Mouse (Mus musculus) midbrain, embryonic 15.5 days (tissue): ENCODE measurements around the gene Bcar1. TPM values are rescaled to one million over a fixed set of nuclear protein-coding genes. Genes with fewer than 3 reads are reported as not detected.

Source experiments
- ATAC-seq: fragments of 200-750 bp; cut with Nextera tagmentation; replicated peaks from 2 replicates; pipeline ENCODE4 v1.8.0; 2017; ENCODE audit warnings: moderate TSS enrichment
- H3K27ac ChIP-seq: fragments of 300-500 bp; sonication (generic); 2 replicates; pipeline ENCODE4 v1.5.1; 2015; ENCODE audit warnings: mild to moderate bottlenecking, inconsistent platforms
- H3K27me3 ChIP-seq: fragments of 300-500 bp; sonication (generic); replicated peaks from 2 replicates; pipeline ENCODE4 v1.6.1; 2015; ENCODE audit warnings: inconsistent platforms
- H3K36me3 ChIP-seq: fragments of 300-500 bp; sonication (generic); replicated peaks from 2 replicates; pipeline ENCODE4 v1.6.1; 2015; ENCODE audit warnings: inconsistent platforms
- H3K4me1 ChIP-seq: fragments of 300-500 bp; sonication (generic); 2 replicates; pipeline ENCODE4 v1.6.1; 2015; ENCODE audit warnings: inconsistent platforms
- H3K4me2 ChIP-seq: fragments of 300-500 bp; sonication (generic); 2 replicates; pipeline ENCODE4 v1.6.1; 2015; ENCODE audit warnings: inconsistent platforms, mild to moderate bottlenecking, moderate library complexity
- H3K4me3 ChIP-seq: fragments of 300-500 bp; sonication (generic); 2 replicates; pipeline ENCODE4 v1.5.1; 2015; ENCODE audit warnings: mild to moderate bottlenecking, inconsistent platforms
- H3K9ac ChIP-seq: fragments of 300-500 bp; sonication (generic); 2 replicates; pipeline ENCODE4 v1.6.1; 2015; ENCODE audit warnings: mild to moderate bottlenecking, inconsistent platforms
- H3K9me3 ChIP-seq: fragments of 300-500 bp; sonication (generic); 2 replicates; pipeline ENCODE4 v1.6.1; 2016; ENCODE audit warnings: inconsistent platforms
- WGBS: fragments of 180-500 bp; shearing (Covaris S2); methylation state at CpG from one replicate; pipeline ENCODE4 v1.1.7; 2015; ENCODE audit warnings: mixed read lengths; 5-methylcytosine and 5-hydroxymethylcytosine counted together
- microRNA-seq: library from miRNA; unstranded; fragments of <30 nt; microRNA quantifications from one replicate; pipeline ENCODE4, GENCODE M21; 2016
- polyA plus RNA-seq: library from polyadenylated mRNA; unstranded; fragments of >200 nt; fragmentation: Nextera tagmentation; extraction: Ambion mirVana; gene quantifications from 2 replicates; pipeline ENCODE4 v1.2.1, GENCODE M21; 2015

Gene Bcar1
- polyA plus RNA-seq, 1 experiment from 2014 or later: 51.9 TPM

DNA sequence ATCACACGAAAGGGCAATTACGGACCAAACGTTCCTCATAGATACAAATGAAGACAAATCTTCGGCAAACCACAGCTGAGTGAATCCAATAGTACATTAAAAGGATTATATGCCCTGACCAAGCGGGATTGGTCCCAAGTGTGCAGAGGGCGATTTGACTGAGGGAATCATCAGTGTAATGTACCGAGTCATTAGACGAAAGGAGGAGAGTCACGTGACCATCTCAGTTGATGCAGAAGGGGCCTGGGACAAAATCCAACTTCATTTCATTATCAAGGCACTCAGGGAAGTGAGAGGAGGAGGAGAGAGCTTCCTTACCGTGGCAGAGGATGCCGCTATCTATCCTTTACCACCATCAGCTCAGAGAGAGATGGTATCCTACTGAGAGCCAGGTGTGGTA is 62.5 kb downstream of the Bcar1 start:
- H3K9me3 ChIP-seq: no peaks in the 10 kb centered on the region
- H3K4me1 ChIP-seq: no peaks in the 10 kb centered on the region
- ATAC-seq: no peak
- WGBS: 61% methylated on average over 11 of the region's 11 CpGs
- no peak overlapping the region for H3K27ac ChIP-seq
- H3K9ac ChIP-seq: no peak overlapping the region
- H3K4me2 ChIP-seq: no peak overlapping the region
- no peaks in the 10 kb centered on the region for H3K36me3 ChIP-seq
- H3K27me3 ChIP-seq: no peaks in the 10 kb centered on the region
- H3K4me3 ChIP-seq: no peak overlapping the region

DNA sequence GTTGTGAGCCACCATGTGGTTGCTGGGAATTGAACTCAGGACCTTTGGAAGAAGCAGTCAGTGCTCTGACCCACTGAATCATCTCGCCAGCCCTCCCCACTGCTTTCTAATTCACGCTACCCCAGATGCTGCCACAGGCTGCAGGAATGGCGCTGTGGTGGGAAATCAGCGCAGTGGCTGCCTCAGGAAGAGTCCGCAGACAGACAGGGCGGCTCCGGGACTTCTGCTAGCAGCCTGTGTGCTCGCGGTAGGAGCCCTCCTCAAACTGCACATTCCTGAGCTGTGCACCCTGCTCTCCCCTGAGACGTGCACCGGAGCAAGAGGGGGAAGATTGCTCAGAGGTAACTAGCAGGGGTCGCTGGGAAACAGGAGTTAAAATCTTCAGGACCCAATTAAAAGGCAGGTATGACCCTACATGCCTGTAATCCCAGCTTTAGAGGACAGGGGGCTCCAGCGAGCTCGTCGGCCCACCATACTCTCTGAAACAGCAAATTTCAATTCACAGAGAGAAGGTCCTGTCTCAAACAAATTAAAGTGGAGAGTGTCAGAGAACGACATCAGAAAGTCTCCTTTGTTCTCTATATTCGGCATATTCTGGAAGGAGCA is 63.1 kb downstream of the Bcar1 start:
- H3K4me3 ChIP-seq: no peak overlapping the region
- H3K4me1 ChIP-seq: no peaks in the 10 kb centered on the region
- H3K9ac ChIP-seq: no peak overlapping the region
- 40% methylated on average over 17 of the region's 17 CpGs for WGBS
- H3K4me2 ChIP-seq: 0 out of 2 replicates have a peak overlapping the region, but pooled peaks have one; percentile 12
- no peak for ATAC-seq
- no peaks in the 10 kb centered on the region for H3K36me3 ChIP-seq
- no peak overlapping the region for H3K27ac ChIP-seq
- no peaks in the 10 kb centered on the region for H3K27me3 ChIP-seq
- no peaks in the 10 kb centered on the region for H3K9me3 ChIP-seq

DNA sequence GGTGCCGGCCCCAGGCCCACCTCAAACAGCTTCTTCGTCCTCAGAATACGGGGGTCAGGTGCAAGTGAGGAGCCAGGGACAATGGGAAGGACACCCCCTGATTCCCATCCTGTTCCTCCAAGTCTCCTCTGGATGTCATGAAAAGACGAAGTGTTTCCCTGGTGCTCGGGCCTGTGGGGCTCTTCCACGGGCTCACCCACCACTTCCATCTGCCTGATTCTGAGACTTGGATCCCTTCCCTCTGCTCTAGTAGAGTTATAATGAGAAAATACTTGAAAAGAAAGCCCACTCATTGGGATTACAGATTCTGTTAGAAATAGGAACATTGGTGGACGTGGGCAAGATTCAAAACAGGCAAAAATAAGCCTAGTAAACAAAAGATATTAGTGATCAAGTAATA is 64.8 kb downstream of the Bcar1 start:
- H3K27ac ChIP-seq: no peak overlapping the region
- no peak overlapping the region for H3K9ac ChIP-seq
- no peaks in the 10 kb centered on the region for H3K27me3 ChIP-seq
- H3K36me3 ChIP-seq: no peaks in the 10 kb centered on the region
- H3K9me3 ChIP-seq: no peaks in the 10 kb centered on the region
- no peaks in the 10 kb centered on the region for H3K4me1 ChIP-seq
- no peak for ATAC-seq
- no peak overlapping the region for H3K4me3 ChIP-seq
- WGBS: 90% methylated on average over 7 of the region's 7 CpGs
- H3K4me2 ChIP-seq: no peak overlapping the region

DNA sequence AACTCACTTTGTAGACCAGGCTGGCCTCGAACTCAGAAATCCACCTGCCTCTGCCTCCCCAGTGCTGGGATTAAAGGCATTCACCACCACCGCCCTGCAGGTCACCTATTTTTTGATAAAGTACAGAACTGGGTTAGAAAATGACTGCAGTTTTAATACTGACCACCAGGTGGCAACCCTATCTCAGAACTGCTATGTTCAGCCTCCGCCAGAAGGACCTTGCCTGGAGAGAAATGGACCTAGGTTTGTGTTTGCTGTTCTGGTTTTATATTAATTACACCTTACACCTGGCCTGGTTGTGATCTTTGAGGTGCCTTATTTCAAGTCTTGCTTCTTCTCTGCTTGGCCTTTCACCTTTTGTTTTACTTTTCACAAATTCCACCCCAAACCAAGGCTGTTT is 65.5 kb downstream of the Bcar1 start:
- Histone ChIP-seq H3K4me1 (no peaks in the 10 kb centered on the region), H3K4me3 (no peak overlapping the region), H3K27me3 (no peaks in the 10 kb centered on the region), H3K27ac (no peak overlapping the region), H3K36me3 (no peaks in the 10 kb centered on the region), H3K9ac (no peak overlapping the region), H3K9me3 (no peaks in the 10 kb centered on the region), H3K4me2 (no peak overlapping the region)
- WGBS: 33% methylated on average over 3 of the region's 3 CpGs
- ATAC-seq: peak; percentile 33; the same call in 1 of the 2 replicates

DNA sequence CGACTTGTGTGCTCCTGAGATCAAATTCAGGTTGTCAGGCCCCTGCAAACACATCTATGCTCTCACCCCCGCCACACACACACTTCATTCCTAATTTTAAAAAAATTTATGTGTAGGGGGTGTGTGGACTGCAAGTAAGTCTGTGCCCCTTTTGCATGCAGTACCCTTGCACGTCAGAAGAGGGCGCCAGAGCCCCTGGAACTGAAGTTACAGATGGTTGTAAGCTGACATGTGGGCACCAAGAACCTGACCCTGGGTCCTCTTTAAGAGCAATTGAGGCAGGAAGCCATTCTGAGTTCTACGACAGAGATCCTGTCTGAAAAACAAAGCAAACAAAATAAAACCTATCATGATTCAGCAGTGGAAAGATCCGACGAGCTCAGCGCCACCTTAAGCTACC is 67.4 kb downstream of the Bcar1 start:
- no peak overlapping the region for H3K4me3 ChIP-seq
- no peak overlapping the region for H3K27ac ChIP-seq
- H3K9me3 ChIP-seq: no peaks in the 10 kb centered on the region
- no peaks in the 10 kb centered on the region for H3K36me3 ChIP-seq
- no peak overlapping the region for H3K4me2 ChIP-seq
- H3K4me1 ChIP-seq: no peaks in the 10 kb centered on the region
- no peaks in the 10 kb centered on the region for H3K27me3 ChIP-seq
- WGBS: 82% methylated on average over 8 of the region's 8 CpGs
- H3K9ac ChIP-seq: no peak overlapping the region
- no peak for ATAC-seq

DNA sequence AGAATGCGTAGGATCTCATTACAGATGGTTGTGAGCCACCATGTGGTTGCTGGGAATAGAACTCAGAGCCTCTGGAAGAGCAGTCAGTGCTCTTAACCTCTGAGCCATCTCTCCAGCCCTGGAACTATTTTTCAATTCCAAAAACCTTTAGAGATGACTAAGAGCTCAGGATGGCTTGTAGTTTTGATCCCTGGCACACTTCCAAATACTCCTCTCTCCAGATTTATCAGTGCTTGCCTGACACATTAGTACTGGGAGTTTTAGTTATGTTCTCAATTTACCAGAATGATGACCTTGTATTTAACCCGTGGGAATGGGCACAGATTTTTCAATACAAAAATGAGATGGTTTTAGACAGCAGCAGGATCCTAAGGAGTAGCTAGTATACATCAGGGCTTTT is 76.9 kb downstream of the Bcar1 start:
- Histone ChIP-seq H3K4me2 (no peak overlapping the region), H3K9ac (no peak overlapping the region), H3K27ac (no peak overlapping the region), H3K36me3 (peaks cover 21% of the 10 kb centered on the region), H3K4me3 (no peak overlapping the region), H3K4me1 (no peaks in the 10 kb centered on the region), H3K9me3 (no peaks in the 10 kb centered on the region), H3K27me3 (no peaks in the 10 kb centered on the region)
- WGBS: 95% methylated on average over 2 of the region's 2 CpGs
- ATAC-seq: no peak

DNA sequence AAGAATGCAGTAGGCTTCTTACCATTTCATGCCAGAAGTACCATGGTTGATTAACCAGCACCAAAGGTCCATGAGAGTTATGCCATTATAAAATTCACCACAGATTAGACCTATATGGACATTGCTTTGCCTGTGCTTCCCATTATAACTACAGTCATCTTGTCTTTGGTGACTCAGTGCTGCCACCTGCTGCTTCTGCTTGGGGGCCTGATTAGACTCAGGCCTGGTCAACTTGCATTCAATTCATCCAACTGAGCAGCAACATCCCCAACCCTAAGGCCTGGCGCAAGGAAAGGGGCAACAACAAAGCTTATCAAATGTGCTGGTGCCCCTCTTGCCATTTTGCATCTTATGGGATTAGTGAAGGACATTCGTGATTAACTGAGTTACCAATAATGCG is 81.1 kb downstream of the Bcar1 start:
- H3K27ac ChIP-seq: no peak overlapping the region
- no peak overlapping the region for H3K4me3 ChIP-seq
- WGBS: 89% methylated on average over 3 of the region's 3 CpGs
- H3K27me3 ChIP-seq: no peaks in the 10 kb centered on the region
- no peak overlapping the region for H3K9ac ChIP-seq
- no peak overlapping the region for H3K4me2 ChIP-seq
- no peaks in the 10 kb centered on the region for H3K9me3 ChIP-seq
- no peaks in the 10 kb centered on the region for H3K4me1 ChIP-seq
- no peak for ATAC-seq
- H3K36me3 ChIP-seq: no peaks in the 10 kb centered on the region

Small RNA genes within 50 kb of the gene (microRNA-seq; reads per million reads assigned to microRNA genes)
- gene Mir7076: not detected

Other genes with a start within 250 kb of the Bcar1 start
- 6.8 and 8.3 TPM in 2 replicates for gene Wdr59, start 221.7 kb downstream of the Bcar1 start, polyA plus RNA-seq
- gene Znrf1, start 207.7 kb downstream of the Bcar1 start, polyA plus RNA-seq: 106 and 119 TPM in 2 replicates
- gene Ldhd, start 113.4 kb downstream of the Bcar1 start, polyA plus RNA-seq: 0.71 and 0.82 TPM in 2 replicates
- gene Zfp1, start 100.4 kb downstream of the Bcar1 start, polyA plus RNA-seq: 29.1 and 30.0 TPM in 2 replicates
- gene Ctrb1, start 52.8 kb downstream of the Bcar1 start, polyA plus RNA-seq: 2.5 TPM in 1 of 2 replicates, not detected in the other
- gene Cfdp1, start 110.5 kb upstream of the Bcar1 start, polyA plus RNA-seq: 210 and 216 TPM in 2 replicates
- 3.7 and 3.8 TPM in 2 replicates for gene Tmem170, start 132.9 kb upstream of the Bcar1 start, polyA plus RNA-seq
- 4.0 and 4.6 TPM in 2 replicates for gene Chst5, start 166.6 kb upstream of the Bcar1 start, polyA plus RNA-seq
- gene Tmem231, start 190.1 kb upstream of the Bcar1 start, polyA plus RNA-seq: 20.4 and 20.5 TPM in 2 replicates
- 430 and 438 TPM in 2 replicates for gene Gabarapl2, start 196.9 kb upstream of the Bcar1 start, polyA plus RNA-seq
- 8.7 and 8.9 TPM in 2 replicates for gene Adat1, start 248.5 kb upstream of the Bcar1 start, polyA plus RNA-seq